Mouse (Mus musculus): ENCODE measurements around the gene Arsj. TPM values are rescaled to one million over a fixed set of nuclear protein-coding genes. Genes with fewer than 3 reads are reported as not detected.

The Arsj gene
- polyA plus RNA-seq (2012; rRNA removed): 0.76 and 0.91 TPM in 2 replicates

DNA sequence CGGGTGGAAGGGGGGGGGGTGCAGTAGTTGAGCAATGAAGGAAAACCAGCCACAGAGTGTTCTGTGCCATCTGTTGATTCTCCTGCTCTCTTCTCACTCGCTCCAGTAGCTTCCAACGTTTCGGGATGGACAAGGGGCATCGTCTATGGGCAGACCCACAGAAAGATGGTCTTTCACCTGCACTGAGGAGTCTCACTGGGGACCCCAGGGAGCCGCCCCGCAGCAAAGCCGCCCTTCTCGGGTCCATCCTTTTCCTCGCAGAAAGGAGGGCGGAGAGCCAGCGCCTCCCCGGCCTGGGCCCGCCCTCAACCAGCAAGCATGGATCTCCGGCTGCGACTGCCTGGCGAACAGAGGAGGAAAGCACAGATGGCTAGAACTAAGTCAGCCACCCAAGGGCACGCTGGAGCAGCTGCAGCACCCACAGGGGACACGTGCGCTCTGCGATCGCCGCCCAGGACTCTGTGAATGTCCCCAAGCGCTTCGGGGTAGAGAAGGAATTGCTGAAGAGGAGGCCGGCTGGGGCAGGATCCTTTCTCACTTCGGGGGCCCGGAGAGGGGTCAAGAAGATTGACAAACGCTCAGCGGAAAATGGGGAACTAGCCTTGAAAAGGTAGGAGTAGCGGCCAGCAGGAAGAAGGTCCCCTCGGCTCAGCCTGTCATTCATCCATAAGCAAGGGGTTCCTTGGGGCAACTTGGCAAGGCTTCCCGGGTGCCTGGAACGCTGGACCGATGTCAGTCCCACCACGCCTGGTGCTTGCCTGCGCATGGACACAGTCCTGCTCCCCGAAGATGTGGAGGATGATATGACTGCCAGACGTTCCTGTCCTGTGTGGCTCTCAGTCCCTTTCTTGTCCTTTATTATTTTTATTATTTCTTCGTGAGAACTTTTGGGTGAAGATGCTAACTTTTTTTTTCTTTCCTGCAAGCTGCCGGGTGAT, at the start of gene Arsj:
Gene Arsj (plus strand): TSS at position 117 of the 938 bp plus-strand sequence.
- H3K4me1 ChIP-seq (ENCODE audit: control insufficient read depth, insufficient read depth, low read length): no peaks in the 10 kb centered on the region
- TF ChIP-seq CTCF (IDR thresholded peaks at IDR 0.05; ENCODE audit: insufficient read depth, low read length) (no peak), POLR2A (IDR thresholded peaks at IDR 0.05; ENCODE audit: borderline replicate concordance, extremely low read depth, low read depth, low read length) (no peak)
- DNase-seq: peak; percentile 14
- H3K4me3 ChIP-seq (replicated peaks; ENCODE audit: extremely low read depth, low read depth, low read length): peak within 1 kb of the TSS; percentile 57
- WGBS: 11% methylated on average over 41 of the region's 41 CpGs

DNA sequence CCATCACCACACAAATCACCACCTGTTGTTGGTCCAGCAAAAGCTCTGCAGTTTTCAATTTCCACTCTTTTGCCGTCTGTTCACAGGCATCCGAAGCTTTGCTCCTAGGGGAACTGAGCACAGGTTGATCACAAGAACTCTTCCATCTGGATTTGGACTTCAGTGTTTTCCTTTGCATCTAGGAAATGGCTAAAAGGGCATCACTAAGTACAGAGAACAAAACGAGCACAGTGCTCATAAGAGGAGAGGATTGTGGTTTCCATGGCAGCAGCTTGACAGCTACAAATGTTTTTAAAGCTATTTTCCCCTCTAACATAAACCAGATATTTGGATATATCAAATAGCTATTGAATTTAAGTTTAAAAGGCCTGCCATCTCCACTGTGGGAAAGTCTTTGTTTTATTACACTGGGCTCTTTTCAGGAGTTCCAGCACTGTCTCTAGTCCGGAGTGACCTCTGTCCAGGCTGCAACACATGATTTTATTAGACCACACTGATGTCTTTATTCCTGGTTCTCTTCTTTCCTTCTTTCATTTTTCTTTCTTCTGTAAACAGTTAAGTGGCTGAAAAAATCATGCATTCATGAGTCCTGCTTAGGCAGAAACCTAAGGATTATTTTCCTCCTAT, 38.5 kb upstream of the Arsj start:
- Histone ChIP-seq H3K4me3 (replicated peaks; ENCODE audit: extremely low read depth, low read depth, low read length) (no peak overlapping the region), H3K4me1 (ENCODE audit: control insufficient read depth, insufficient read depth, low read length) (no peaks in the 10 kb centered on the region)
- 74% methylated on average over 4 of the region's 4 CpGs for WGBS
- DNase-seq: no peak
- TF ChIP-seq POLR2A (IDR thresholded peaks at IDR 0.05; ENCODE audit: borderline replicate concordance, extremely low read depth, low read depth, low read length) (no peak), CTCF (IDR thresholded peaks at IDR 0.05; ENCODE audit: insufficient read depth, low read length) (no peak)

DNA sequence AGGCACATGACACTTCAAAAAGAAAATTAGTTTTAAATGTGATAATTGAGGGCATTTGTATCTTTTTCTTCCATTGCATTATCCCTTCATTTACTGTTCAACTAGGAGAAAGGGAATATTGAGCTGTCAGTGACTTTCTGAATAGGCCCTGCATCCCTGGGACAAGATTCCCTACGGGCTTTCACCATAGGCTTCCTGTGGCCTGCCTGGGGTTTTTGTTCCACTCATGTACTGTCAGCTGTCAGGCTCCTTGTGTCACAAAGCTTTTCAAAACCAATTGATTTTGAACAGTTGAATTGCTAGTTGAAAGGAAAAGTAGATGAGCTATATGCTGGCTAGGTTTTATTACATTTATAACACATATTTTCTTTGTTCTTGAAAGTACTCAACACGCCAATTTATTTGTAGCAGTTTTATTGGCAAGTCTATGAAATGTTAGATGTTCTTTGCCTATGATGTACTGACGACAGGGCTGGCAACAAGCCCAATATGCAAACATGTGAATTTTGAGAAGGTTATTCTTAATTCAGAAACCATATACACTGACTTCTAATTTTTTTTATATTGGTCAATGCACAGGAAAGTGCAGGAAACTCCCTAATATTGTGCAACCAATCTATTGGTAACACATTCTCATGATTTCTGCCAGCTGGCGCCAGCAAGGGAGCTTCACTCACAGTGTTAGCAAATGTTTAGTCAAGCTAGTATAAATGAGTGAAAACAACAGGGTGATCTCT, 37.4 kb upstream of the Arsj start:
- no peak for DNase-seq
- WGBS: 58% methylated on average over 4 of the region's 4 CpGs
- Histone ChIP-seq H3K4me3 (replicated peaks; ENCODE audit: extremely low read depth, low read depth, low read length) (no peak overlapping the region), H3K4me1 (ENCODE audit: control insufficient read depth, insufficient read depth, low read length) (no peaks in the 10 kb centered on the region)
- TF ChIP-seq POLR2A (IDR thresholded peaks at IDR 0.05; ENCODE audit: borderline replicate concordance, extremely low read depth, low read depth, low read length): no peak
- no peak for TF ChIP-seq CTCF (IDR thresholded peaks at IDR 0.05; ENCODE audit: insufficient read depth, low read length)

DNA sequence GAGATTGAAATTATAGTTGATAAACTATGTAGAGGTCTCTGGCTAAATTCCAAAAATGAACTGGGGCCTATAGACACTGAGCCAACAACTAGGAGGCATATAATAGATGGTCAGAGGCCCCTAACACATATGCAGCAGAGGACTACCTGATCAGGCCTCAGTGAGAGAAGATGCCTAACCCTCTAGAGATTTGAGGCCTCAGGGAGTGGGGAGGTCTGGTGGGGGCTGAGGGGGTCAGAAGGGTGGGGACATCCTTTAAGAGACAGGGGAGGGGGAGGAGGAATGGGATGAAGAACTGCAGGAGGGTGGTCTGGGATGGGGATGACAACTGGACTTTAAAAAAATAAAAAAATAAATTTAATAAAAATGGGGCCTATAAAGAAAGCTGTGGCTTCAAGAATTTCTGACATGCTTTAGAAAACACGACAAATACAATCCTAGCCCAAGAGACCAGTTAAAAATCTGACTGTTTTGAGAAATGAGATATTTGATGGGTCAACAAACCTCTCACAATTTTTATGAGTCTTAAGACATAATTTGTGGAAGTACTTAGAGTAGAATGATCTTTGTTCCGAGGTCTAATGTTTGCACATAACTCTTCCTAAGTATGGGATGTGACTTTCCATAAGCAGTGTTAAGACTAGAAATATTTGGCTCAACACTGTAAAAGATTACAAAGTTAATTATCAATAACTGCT, 36.7 kb upstream of the Arsj start:
- TF ChIP-seq POLR2A (IDR thresholded peaks at IDR 0.05; ENCODE audit: borderline replicate concordance, extremely low read depth, low read depth, low read length): no peak
- H3K4me1 ChIP-seq (ENCODE audit: control insufficient read depth, insufficient read depth, low read length): no peaks in the 10 kb centered on the region
- WGBS: 67% methylated on average over 2 of the region's 2 CpGs
- no peak for DNase-seq
- no peak overlapping the region for H3K4me3 ChIP-seq (replicated peaks; ENCODE audit: extremely low read depth, low read depth, low read length)

DNA sequence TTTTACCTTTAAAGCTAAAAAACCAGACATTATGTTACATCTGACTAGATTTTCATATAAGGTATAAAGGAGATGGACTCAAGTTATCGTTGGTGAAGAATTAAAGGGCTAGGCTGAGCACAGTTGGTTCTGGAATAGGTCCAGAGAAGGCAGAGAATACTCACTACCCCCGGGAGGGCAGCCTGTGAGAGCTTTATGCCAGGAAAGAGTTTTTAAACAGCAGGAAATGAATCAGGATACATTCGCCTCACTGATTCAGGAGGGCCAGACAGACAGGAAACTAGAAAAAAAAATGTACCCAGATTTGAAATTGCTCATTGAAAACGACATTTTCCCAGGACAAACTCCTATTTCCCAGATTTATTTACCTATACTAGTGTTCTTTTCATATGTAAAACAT, 28.2 kb upstream of the Arsj start:
- no peak for DNase-seq
- Histone ChIP-seq H3K4me3 (replicated peaks; ENCODE audit: extremely low read depth, low read depth, low read length) (no peak overlapping the region), H3K4me1 (ENCODE audit: control insufficient read depth, insufficient read depth, low read length) (no peaks in the 10 kb centered on the region)
- TF ChIP-seq POLR2A (IDR thresholded peaks at IDR 0.05; ENCODE audit: borderline replicate concordance, extremely low read depth, low read depth, low read length) (no peak), CTCF (IDR thresholded peaks at IDR 0.05; ENCODE audit: insufficient read depth, low read length) (no peak)
- WGBS: 24% methylated on average over 4 of the region's 4 CpGs

DNA sequence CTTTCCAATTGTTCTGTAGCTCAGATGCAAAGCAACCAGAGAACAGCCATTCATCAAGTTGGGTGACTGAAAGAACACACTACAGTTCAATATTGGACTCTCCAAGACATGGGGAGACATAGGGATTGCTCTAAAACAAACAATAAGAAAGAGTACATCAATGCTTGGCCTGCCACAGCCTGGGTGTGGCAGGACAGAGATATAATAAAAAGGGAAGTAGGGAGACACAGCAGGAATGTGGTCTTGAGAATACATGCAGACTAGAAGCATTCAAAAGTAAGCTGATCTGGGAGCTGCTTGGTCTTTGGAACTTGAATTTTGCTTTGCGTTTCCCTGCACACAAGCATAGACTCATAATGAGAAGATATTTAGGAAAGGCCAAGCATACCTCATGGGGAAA, 18.7 kb upstream of the Arsj start:
- DNase-seq: no peak
- Histone ChIP-seq H3K4me1 (ENCODE audit: control insufficient read depth, insufficient read depth, low read length) (no peaks in the 10 kb centered on the region), H3K4me3 (replicated peaks; ENCODE audit: extremely low read depth, low read depth, low read length) (no peak overlapping the region)
- TF ChIP-seq POLR2A (IDR thresholded peaks at IDR 0.05; ENCODE audit: borderline replicate concordance, extremely low read depth, low read depth, low read length) (no peak), CTCF (IDR thresholded peaks at IDR 0.05; ENCODE audit: insufficient read depth, low read length) (no peak)
- 94% methylated on average over 1 of the region's 1 CpGs for whole genome bisulfite sequencing

DNA sequence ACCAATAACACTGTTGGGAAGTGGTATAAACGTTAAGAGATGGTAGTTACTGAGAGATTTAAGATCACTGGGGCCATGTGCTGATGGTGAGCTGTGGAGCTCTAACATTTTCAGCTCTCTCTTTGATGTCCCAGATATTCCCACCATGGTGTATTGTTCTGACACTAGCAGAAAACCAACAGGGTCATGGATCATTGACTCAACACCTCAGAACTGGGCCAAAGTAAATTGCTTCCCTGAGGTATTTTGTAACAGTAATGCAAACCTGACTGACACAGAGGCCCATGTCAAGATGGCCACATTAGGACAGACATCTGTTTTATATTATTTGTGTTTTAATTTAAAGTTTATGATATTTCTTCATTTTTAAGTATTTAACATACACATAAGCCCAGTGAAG, 3.7 kb upstream of the Arsj start:
- WGBS: 48% methylated on average over 1 of the region's 1 CpGs
- no peak for DNase-seq
- no peaks in the 10 kb centered on the region for H3K4me1 ChIP-seq (ENCODE audit: control insufficient read depth, insufficient read depth, low read length)
- TF ChIP-seq POLR2A (IDR thresholded peaks at IDR 0.05; ENCODE audit: borderline replicate concordance, extremely low read depth, low read depth, low read length) (no peak), CTCF (IDR thresholded peaks at IDR 0.05; ENCODE audit: insufficient read depth, low read length) (no peak)
- H3K4me3 ChIP-seq (replicated peaks; ENCODE audit: extremely low read depth, low read depth, low read length): no peak overlapping the region

DNA sequence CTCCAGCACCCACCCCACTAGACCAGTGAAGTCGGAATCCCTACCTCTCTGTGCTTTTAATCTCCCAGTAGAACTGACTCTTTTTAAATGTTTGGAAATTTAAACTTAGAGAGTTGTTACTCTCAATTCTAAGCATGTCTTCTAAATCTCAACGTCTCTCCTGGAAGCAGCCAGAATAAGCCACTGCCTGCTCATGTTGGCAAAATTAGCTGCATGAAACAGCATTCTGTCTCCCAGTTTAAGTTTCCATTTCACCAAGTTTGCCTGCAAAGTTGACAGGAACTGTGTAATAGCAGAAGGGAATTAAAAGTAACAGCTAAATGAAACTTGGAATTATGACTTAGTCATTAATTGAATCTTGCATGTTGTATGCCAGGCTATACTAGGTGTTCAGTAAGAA, 1.1 kb upstream of the Arsj start:
- Histone ChIP-seq H3K4me3 (replicated peaks; ENCODE audit: extremely low read depth, low read depth, low read length) (no peak overlapping the region), H3K4me1 (ENCODE audit: control insufficient read depth, insufficient read depth, low read length) (no peaks in the 10 kb centered on the region)
- WGBS: 75% methylated on average over 2 of the region's 2 CpGs
- DNase-seq: no peak
- TF ChIP-seq POLR2A (IDR thresholded peaks at IDR 0.05; ENCODE audit: borderline replicate concordance, extremely low read depth, low read depth, low read length) (no peak), CTCF (IDR thresholded peaks at IDR 0.05; ENCODE audit: insufficient read depth, low read length) (no peak)

Data from lung, adult 2 months (tissue).